Mouse (Mus musculus): ENCODE measurements around the gene Dmbt1.

DNA sequence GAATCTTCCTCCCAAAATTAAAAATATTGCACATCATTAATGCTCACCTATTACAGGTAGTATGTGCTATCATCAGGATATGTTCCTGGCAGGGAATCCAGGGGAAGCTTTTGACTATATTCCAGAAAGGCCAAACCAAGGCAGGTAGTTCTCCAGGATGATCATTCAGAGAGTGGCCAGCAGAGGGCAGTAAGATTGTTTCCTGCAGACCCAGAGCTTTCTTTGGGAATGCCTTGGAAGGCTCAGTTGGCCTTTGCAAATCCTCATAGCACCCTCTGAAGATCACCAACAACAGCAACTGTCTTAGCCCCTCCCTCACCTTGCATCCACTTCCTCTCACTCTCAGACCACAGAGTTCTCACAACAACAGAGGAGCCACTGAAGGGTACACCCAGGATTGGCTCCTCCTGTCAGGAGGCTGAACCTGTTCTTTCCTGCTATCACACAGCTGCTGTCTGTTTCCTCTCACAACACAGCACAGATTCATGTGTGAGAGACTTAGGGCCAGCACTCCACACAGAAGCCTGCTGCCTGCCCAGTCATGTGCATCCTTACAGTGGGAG, 23.0 kb downstream of the Dmbt1 start:
- no peak for TF ChIP-seq POLR2A (IDR thresholded peaks at IDR 0.05; ENCODE audit: control insufficient read depth in 1 of 2, insufficient read depth in 1 of 2, low read depth in 1 of 2, low read length in 2 of 2, poor library complexity in 1 of 2)
- TF ChIP-seq CTCF (IDR thresholded peaks at IDR 0.05 in 2 of 3, conservative IDR thresholded peaks at IDR 0.05 in 1 of 3; ENCODE audit: control insufficient read depth in 1 of 3, insufficient read depth in 1 of 3, low read depth in 2 of 3, low read length in 3 of 3, poor library complexity in 1 of 3, severe bottlenecking in 1 of 3): peak; percentile 8 to 19 (median 14); a peak in 3 of 6 replicates
- no peak for TF ChIP-seq EP300 (IDR thresholded peaks at IDR 0.05; ENCODE audit: low read depth in 1 of 2, low read length in 2 of 2)
- no peak for TF ChIP-seq SMC3 (IDR thresholded peaks at IDR 0.05; ENCODE audit: low read depth, low read length)
- TF ChIP-seq ZNF384 (IDR thresholded peaks at IDR 0.05; ENCODE audit: low read depth, low read length): no peak
- TF ChIP-seq GABPA (IDR thresholded peaks at IDR 0.05; ENCODE audit: low read depth, low read length): no peak
